Mouse (Mus musculus) adrenal gland, postnatal 4 days (tissue): ENCODE results near the gene Wdsub1. TPM values are rescaled to one million over a fixed set of nuclear protein-coding genes. Genes with fewer than 3 reads are reported as not detected.

Experiments used
- DNase-seq, 2 experiments: peaks; one replicate each; pipeline ENCODE4 v3.0.0; 2021 to 2022; ENCODE audit warnings: low spot score in 2 of 2, mixed read lengths in 2 of 2
- total RNA-seq, 2 experiments: library from RNA; stranded (reverse); gene quantifications; 2 replicates each; pipeline ENCODE4 v1.2.3; 2021

The Wdsub1 gene
- total RNA-seq, 2 experiments from 2014 or later = 26.1 to 26.6 TPM

- DNase-seq = no peak
These were observed 73.8 kb downstream of the Wdsub1 start for GRCm38 (mm10) chr2:59808608-59809007.

GRCm38 (mm10) chr2:59806038-59806437 lies 76.4 kb downstream of the Wdsub1 start:
- DNase-seq = no peak

- no peak for DNase-seq
These were observed 76.8 kb downstream of the Wdsub1 start for GRCm38 (mm10) chr2:59805595-59805994.

- DNase-seq = no peak
These were observed 79.5 kb downstream of the Wdsub1 start for GRCm38 (mm10) chr2:59802722-59803387.
